Mouse (Mus musculus) embryonic stem cell, embryonic (primary cell): Measurements from ENCODE around the gene Kif13a.

Source experiments
- CTCF ChIA-PET, 4 experiments: fragments of 300-600 bp in 2 of 4; fragments of 350-600 bp in 2 of 4; sonication (Branson Sonifier 250); formaldehyde crosslinking; loops; one replicate each; lab custom pipeline; 2022; ENCODE audit warnings: inconsistent platforms in 2 of 4; lab: Charles Lee
- POLR2A ChIA-PET, 4 experiments: fragments of 300-600 bp in 2 of 4; fragments of 350-600 bp in 2 of 4; sonication (Branson Sonifier 250); formaldehyde crosslinking; loops; one replicate each; lab custom pipeline; 2022; ENCODE audit warnings: antibody characterized with exemption in 4 of 4, inconsistent platforms in 1 of 4; lab: Charles Lee

The Kif13a gene

GRCm38 (mm10) chr13:46753294-46753693, 176.4 kb downstream of the Kif13a start:
- ChIA-PET POLR2A (interaction anchor here in 3 of 4 experiments (0.6 to 3.4 kb wide), 21 partner anchors 17 to 290 kb away, joined by 3 to 17 read pairs (median 4); partner anchors contain the start of genes Kdm1b (in 1 of the 3), Kif13a (in 1 of the 3) and Nup153 (in 1 of the 3)), CTCF (interaction anchor here in 2 of 4 experiments (0.6 to 1.1 kb wide), 3 partner anchors 20 to 57 kb away, joined by 3 to 6 read pairs (median 3); no protein-coding TSS in a partner anchor)

- ChIA-PET POLR2A (interaction anchor here (0.6 to 3.4 kb wide), 27 partner anchors 10 to 1499 kb away, joined by 3 to 17 read pairs (median 4); partner anchors contain the start of genes Nup153 (in 2 of the 4), Kdm1b (in 1 of the 4) and Kif13a (in 1 of the 4)), CTCF (interaction anchor here in 2 of 4 experiments (0.6 to 1.1 kb wide), 3 partner anchors 20 to 58 kb away, joined by 3 to 6 read pairs (median 3); no protein-coding TSS in a partner anchor)
Observed at GRCm38 (mm10) chr13:46752566-46753229, 177.0 kb downstream of the Kif13a start.

GRCm38 (mm10) chr13:46748138-46748873, 181.4 kb downstream of the Kif13a start:
- ChIA-PET CTCF (interaction anchor here in 2 of 4 experiments (0.5 to 0.6 kb wide), 2 partner anchors 197 to 324 kb away, joined by 3 to 4 read pairs; no protein-coding TSS in a partner anchor), POLR2A (interaction anchor here in 1 of 4 experiments (2.3 kb wide), 1 partner anchor 22 kb away, joined by 6 read pairs; no protein-coding TSS in a partner anchor)

DNA sequence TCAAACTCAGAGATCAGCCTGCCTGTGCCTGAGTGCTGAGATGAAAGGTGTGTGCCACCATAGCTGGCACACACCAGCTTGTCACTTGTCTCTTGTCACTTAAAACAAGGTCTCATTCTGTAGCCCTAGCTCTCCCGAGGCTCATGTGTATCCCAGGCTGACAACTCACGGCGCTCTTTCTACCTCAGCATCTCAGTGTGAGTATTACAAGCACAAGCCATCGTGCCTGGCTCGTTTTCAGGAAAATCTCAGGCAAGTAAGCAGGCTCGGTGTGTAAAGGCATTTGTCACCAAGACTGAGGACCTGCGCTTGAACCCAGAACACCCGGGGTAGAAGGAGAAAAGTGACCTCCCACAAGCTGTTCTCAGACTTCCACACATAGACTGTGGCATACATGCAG, 185.8 kb downstream of the Kif13a start:
- CTCF ChIA-PET, result no interaction called here
- POLR2A ChIA-PET, result interaction anchor here in 2 of 4 experiments (1.4 to 2.3 kb wide), 4 partner anchors 8 to 14 kb away, joined by 4 to 8 read pairs (median 6); no protein-coding TSS in a partner anchor

DNA sequence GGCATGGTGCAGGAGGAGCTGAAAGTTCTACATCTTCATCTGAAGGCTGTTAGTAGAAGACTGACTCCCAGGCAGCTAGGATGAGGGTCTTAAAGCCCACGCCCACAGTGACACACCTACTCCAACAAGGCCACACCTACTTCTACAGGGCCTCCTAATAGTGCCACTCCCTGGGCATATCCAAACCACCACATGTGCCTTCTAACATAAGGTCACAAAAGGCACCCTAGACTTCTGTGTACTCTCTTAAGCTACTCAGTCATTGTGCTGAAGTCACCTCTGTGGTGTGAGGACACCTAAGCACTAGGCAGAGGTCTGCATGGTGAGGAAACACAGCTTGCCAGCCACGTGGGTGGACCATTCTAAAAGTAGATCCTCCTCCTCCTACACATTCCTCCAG, 187.3 kb downstream of the Kif13a start:
- ChIA-PET CTCF (no interaction called here), POLR2A (interaction anchor here in 2 of 4 experiments (0.6 to 2.3 kb wide), 5 partner anchors 10 to 189 kb away, joined by 3 to 8 read pairs (median 4); no protein-coding TSS in a partner anchor)

GRCm38 (mm10) chr13:46739426-46739825, 190.2 kb downstream of the Kif13a start:
- CTCF ChIA-PET, result no interaction called here
- POLR2A ChIA-PET, result interaction anchor here in 1 of 4 experiments (1.1 kb wide), 1 partner anchor 14 kb away, joined by 5 read pairs; no protein-coding TSS in a partner anchor

GRCm38 (mm10) chr13:46737482-46737881, 192.2 kb downstream of the Kif13a start:
- CTCF ChIA-PET, result no interaction called here
- POLR2A ChIA-PET, result interaction anchor here in 3 of 4 experiments (0.5 to 4.2 kb wide), 11 partner anchors 8 to 365 kb away, joined by 3 to 25 read pairs (median 13); partner anchors contain the start of gene Nup153 (in 1 of the 3)

- ChIA-PET CTCF (interaction anchor here in 3 of 4 experiments (0.5 to 1.5 kb wide), 3 partner anchors 22 to 224 kb away, joined by 3 to 4 read pairs (median 3); no protein-coding TSS in a partner anchor), POLR2A (interaction anchor here in 3 of 4 experiments (0.6 to 4.2 kb wide), 17 partner anchors 8 to 307 kb away, joined by 3 to 25 read pairs (median 7); partner anchors contain the start of genes Nup153 (in 2 of the 3) and Kdm1b (in 1 of the 3))
Observed at GRCm38 (mm10) chr13:46736479-46736865, 193.2 kb downstream of the Kif13a start.

DNA sequence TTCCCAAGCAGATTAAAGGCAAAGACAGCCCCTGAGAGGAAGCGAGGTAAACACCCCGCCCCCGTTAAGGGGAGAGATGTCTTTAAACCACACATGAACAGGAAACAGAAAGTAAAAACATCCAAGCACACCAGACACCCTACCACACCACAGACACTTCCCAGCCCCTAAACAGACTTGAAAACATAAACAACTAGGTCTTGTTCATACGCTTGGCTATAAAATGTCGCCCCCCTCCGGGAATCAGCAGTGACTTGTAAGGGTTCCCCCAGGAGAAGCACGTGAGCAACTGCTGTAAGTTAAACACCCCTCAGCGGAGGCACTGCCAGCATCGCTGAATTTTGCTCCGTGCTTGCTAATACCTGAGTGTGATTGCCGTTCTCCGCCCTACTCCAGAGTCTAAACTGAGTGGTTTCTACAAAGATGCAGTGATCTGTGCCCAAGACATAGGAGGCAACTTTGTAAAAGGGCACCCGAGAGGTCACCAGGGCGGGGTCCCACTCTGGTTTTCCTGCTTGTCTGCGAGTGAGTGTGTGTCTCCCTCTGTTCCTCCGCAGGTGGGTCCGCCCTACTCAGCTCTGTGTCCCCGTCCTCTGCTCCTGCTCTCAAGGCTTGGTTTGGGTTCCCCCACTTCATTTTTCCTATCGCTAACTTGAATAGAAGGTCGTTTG, 193.7 kb downstream of the Kif13a start:
- ChIA-PET CTCF (interaction anchor here in 1 of 4 experiments (1.5 kb wide), 1 partner anchor 23 kb away, joined by 4 read pairs; no protein-coding TSS in a partner anchor), POLR2A (interaction anchor here in 3 of 4 experiments (0.5 to 4.2 kb wide), 21 partner anchors 8 to 163 kb away, joined by 3 to 25 read pairs (median 4); partner anchors contain the start of gene Nup153 (in 2 of the 3))

GRCm38 (mm10) chr13:46735219-46735807, 194.4 kb downstream of the Kif13a start:
- ChIA-PET CTCF (interaction anchor here in 1 of 4 experiments (1.5 kb wide), 1 partner anchor 23 kb away, joined by 4 read pairs; no protein-coding TSS in a partner anchor), POLR2A (interaction anchor here in 2 of 4 experiments (0.7 to 4.2 kb wide), 15 partner anchors 9 to 65 kb away, joined by 3 to 25 read pairs (median 7); no protein-coding TSS in a partner anchor)

DNA sequence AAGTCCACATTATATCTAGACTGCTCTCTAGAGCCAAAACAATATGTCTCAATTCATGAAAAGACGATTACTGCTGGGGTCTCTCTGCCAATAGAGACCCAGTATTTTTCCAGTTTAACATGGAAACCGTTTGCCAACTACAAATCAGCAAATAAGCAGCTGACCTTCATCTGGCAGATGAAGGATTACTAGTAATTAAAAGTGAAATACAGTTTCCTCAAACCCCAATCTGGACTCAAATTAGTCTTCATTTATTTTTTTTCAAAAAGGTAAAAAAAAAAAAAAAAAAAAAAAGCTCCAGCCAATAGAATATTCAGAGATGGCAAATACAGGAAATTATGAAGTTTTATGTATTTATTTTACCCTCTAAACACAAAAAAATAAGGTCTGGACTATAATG, 199.7 kb downstream of the Kif13a start:
- CTCF ChIA-PET, result no interaction called here
- POLR2A ChIA-PET, result interaction anchor here in 1 of 4 experiments (0.6 to 3.3 kb wide), 2 partner anchors 28 to 1501 kb away, joined by 4 to 14 read pairs; no protein-coding TSS in a partner anchor

GRCm38 (mm10) chr13:46728411-46728810, 201.3 kb downstream of the Kif13a start:
- POLR2A ChIA-PET, result interaction anchor here (0.6 to 7.9 kb wide), 16 partner anchors 8 to 315 kb away, joined by 3 to 139 read pairs (median 7); partner anchors contain the start of gene Kdm1b (in 1 of the 4)
- CTCF ChIA-PET, result no interaction called here

GRCm38 (mm10) chr13:46727837-46728268, 201.8 kb downstream of the Kif13a start, which contains the start of gene Nup153:
Gene Nup153 (minus strand): TSS chr13:46727940.
- POLR2A ChIA-PET, result interaction anchor here (0.6 to 7.9 kb wide), 14 partner anchors 8 to 133 kb away, joined by 3 to 139 read pairs (median 8); no protein-coding TSS in a partner anchor
- CTCF ChIA-PET, result no interaction called here

DNA sequence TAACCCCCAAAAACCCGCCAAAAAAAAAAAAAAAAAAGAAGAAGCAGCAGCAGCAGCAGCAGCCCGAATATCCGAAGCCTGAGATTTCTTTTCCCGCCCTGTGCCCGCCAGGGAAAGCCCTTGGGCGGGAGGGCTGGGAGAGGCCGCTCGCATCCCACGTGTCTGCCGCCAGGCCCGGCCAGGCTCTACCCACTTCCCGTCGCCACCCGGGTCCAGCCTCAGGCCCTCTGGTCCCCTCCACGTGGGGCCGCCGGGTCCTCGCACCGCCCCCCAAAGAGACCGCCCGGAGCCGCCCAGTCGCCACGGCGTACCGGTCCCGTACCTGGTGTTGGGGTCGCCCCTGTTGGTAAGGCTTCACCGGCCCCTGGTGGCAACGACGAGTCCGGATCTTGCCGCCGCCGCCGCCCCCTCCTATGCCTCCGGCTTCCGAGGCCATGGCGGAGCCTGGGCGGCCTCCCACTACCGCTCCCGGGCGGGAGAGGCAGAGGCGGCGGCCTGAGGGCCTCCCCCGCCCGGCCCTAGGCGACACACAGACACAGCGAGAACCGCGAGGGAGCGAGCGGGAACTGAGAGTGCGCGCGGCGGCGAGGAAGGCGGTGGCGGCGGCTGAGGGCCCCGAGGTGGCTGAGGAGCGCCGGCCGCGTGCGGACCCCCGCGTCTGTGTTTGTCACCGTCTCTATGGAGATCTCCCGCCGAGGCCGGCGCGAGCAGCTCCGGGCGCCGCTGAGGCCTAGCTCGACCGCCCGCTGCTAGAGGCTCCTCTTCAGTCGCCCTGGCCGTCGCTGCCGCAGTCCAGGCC, 202.4 kb downstream of the Kif13a start:
- ChIA-PET POLR2A (interaction anchor here in 3 of 4 experiments (0.5 to 7.9 kb wide), 17 partner anchors 9 to 56 kb away, joined by 3 to 139 read pairs (median 10); no protein-coding TSS in a partner anchor), CTCF (interaction anchor here in 1 of 4 experiments (0.6 kb wide), 1 partner anchor 290 kb away, joined by 3 read pairs; no protein-coding TSS in a partner anchor)

DNA sequence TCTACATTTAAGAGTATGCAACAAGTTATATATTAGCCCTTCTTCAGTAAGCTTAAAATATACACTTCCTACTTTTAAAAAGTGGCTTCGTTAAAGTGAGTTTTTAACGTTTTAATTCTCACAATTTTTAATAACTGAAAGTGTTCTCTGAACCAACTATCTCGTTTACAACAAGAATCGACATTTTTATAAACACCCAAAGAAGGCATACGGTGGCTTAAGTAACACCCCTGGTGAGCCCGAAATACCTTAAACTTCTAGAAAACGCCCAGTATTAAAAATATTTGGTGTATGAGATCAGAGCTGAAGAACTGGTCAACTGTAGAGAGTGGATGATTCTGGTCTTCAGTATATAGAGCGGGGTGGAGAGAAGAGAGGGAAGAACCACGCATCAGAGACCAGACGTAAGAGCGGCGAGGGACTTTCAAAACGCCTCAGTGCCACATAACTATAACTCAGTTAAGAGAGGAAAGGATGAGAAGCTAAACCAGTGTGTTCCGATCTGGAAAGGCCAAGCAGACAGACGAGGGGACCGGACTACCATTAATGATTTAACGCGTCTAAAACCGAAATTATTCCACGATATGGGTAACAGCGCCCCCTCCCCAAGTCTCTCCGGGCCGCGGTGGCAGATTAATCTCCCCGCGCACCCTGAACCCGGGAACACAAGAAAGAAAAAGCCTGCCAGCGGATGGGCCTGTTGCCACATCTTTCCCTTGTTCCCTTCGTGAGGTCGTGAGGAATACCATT, 203.2 kb downstream of the Kif13a start:
- ChIA-PET CTCF (interaction anchor here in 1 of 4 experiments (0.7 kb wide), 1 partner anchor 18 kb away, joined by 5 read pairs; no protein-coding TSS in a partner anchor), POLR2A (interaction anchor here in 2 of 4 experiments (0.9 to 7.9 kb wide), 15 partner anchors 9 to 330 kb away, joined by 3 to 139 read pairs (median 6); no protein-coding TSS in a partner anchor)
